In genomic region chr10:96924722-96925121, GRCm38 (mm10) we compare ENCODE assay signal across 16 mouse cellular contexts.
DNase-seq lines count a peak whose midpoint lies in the region; ATAC-seq and TF ChIP-seq lines count a peak whose summit lies in the region.
"Had no signal": no experiment of that assay in that cellular context is flagged by ENCODE, and none has a peak within 500 bp of the region (broad histone marks: within the 10 kb centered on the region; RNA-seq: fewer than 3 reads in every experiment).

No protein-coding gene starts in this region.

- 71% methylated on average over 4 of the region's 4 CpGs for WGBS in liver, embryonic 13.5 days (ENCODE audit: insufficient replicate concordance)
- WGBS in lung, adult 2 months, result 60% methylated on average over 4 of the region's 4 CpGs
- 64% methylated on average over 4 of the region's 4 CpGs for WGBS in stomach, embryonic 15.5 days
- 86% methylated on average over 4 of the region's 4 CpGs for WGBS in neural tube, embryonic 15.5 days

- H3K36me3 ChIP-seq in liver, embryonic 13.5 days, result no peaks in the 10 kb centered on the region
- H3K36me3 ChIP-seq in stomach, embryonic 15.5 days, result no peaks in the 10 kb centered on the region
- H3K36me3 ChIP-seq in neural tube, embryonic 15.5 days, result no peaks in the 10 kb centered on the region
- H3K36me3 ChIP-seq: heart, embryonic 10.5 days; limb, embryonic 12.5 days; midbrain, embryonic 10.5 days had no signal

- 0 out of 2 replicates have a peak overlapping the region, but pooled peaks have one; percentile 4 for H3K27ac ChIP-seq in liver, embryonic 13.5 days
- peak overlapping the region; percentile 61 for H3K27ac ChIP-seq in stomach, embryonic 15.5 days
- no peak overlapping the region for H3K27ac ChIP-seq in neural tube, embryonic 15.5 days (replicated peaks)
- H3K27ac ChIP-seq: gastrocnemius, adult 2 months; heart, embryonic 10.5 days; limb, embryonic 12.5 days; midbrain, embryonic 10.5 days had no signal

- H3K9ac ChIP-seq in liver, embryonic 13.5 days, result no peak overlapping the region
- H3K9ac ChIP-seq in stomach, embryonic 15.5 days, result no peak overlapping the region
- H3K9ac ChIP-seq in neural tube, embryonic 15.5 days (replicated peaks), result no peak overlapping the region
- H3K9ac ChIP-seq: limb, embryonic 12.5 days had no signal

- no peak for TF ChIP-seq CTCF in lung, adult 2 months (IDR thresholded peaks at IDR 0.05; ENCODE audit: insufficient read depth, low read length)

- ATAC-seq in liver, embryonic 13.5 days (ENCODE audit: low read depth), result peak; percentile 54; the same call in 1 of the 2 replicates
- peak; percentile 84 for ATAC-seq in stomach, embryonic 15.5 days (ENCODE audit: insufficient read depth, low FRiP score, low read depth)
- ATAC-seq in neural tube, embryonic 15.5 days (ENCODE audit: low FRiP score), result no peak
- ATAC-seq: forebrain, embryonic 14.5 days had no signal

- no peak overlapping the region for H3K4me2 ChIP-seq in liver, embryonic 13.5 days
- no peak overlapping the region for H3K4me2 ChIP-seq in stomach, embryonic 15.5 days
- no peak overlapping the region for H3K4me2 ChIP-seq in neural tube, embryonic 15.5 days
- H3K4me2 ChIP-seq: limb, embryonic 12.5 days had no signal

- no peak for TF ChIP-seq POLR2A in lung, adult 2 months (IDR thresholded peaks at IDR 0.05; ENCODE audit: borderline replicate concordance, extremely low read depth, low read depth, low read length)

- no peaks in the 10 kb centered on the region for H3K27me3 ChIP-seq in liver, embryonic 13.5 days
- no peaks in the 10 kb centered on the region for H3K27me3 ChIP-seq in stomach, embryonic 15.5 days (replicated peaks)
- H3K27me3 ChIP-seq in neural tube, embryonic 15.5 days (replicated peaks), result no peaks in the 10 kb centered on the region
- H3K27me3 ChIP-seq: limb, embryonic 12.5 days had no signal

- no peaks in the 10 kb centered on the region for H3K4me1 ChIP-seq in liver, embryonic 13.5 days (replicated peaks)
- no peaks in the 10 kb centered on the region for H3K4me1 ChIP-seq in lung, adult 2 months (ENCODE audit: control insufficient read depth, insufficient read depth, low read length)
- H3K4me1 ChIP-seq in stomach, embryonic 15.5 days, result no peaks in the 10 kb centered on the region
- H3K4me1 ChIP-seq in neural tube, embryonic 15.5 days, result no peaks in the 10 kb centered on the region
- H3K4me1 ChIP-seq: heart, embryonic 10.5 days; midbrain, embryonic 10.5 days had no signal

- no peak overlapping the region for H3K4me3 ChIP-seq in liver, embryonic 13.5 days (replicated peaks)
- H3K4me3 ChIP-seq in lung, adult 2 months (replicated peaks; ENCODE audit: extremely low read depth, low read depth, low read length), result no peak overlapping the region
- H3K4me3 ChIP-seq in stomach, embryonic 15.5 days (replicated peaks), result no peak overlapping the region
- no peak overlapping the region for H3K4me3 ChIP-seq in neural tube, embryonic 15.5 days (replicated peaks)
- H3K4me3 ChIP-seq: gastrocnemius, adult 2 months; heart, embryonic 10.5 days; limb, embryonic 12.5 days; midbrain, embryonic 10.5 days had no signal

- peaks cover 4% of the 10 kb centered on the region; the same call in 1 of the 2 replicates for H3K9me3 ChIP-seq in liver, embryonic 13.5 days (replicated peaks)
- H3K9me3 ChIP-seq in stomach, embryonic 15.5 days, result no peaks in the 10 kb centered on the region
- 0 out of 2 replicates have a peak, but pooled peaks cover 2% of the 10 kb centered on the region for H3K9me3 ChIP-seq in neural tube, embryonic 15.5 days (replicated peaks)
- H3K9me3 ChIP-seq: heart, embryonic 10.5 days; limb, embryonic 12.5 days had no signal

- DNase-seq in liver, embryonic 13.5 days, result no peak
- DNase-seq in liver, result no peak
- peak; percentile 99 for DNase-seq in gonadal fat pad, adult 2 months (ENCODE audit: low read depth)
- DNase-seq in lung, adult 2 months, result peak; percentile 8
- no peak for DNase-seq in adrenal gland, postnatal 25 days
- no peak for DNase-seq in ovary, postnatal 10 days (ENCODE audit: low spot score)
- DNase-seq: adrenal gland, postnatal 14 days; B cell, adult 2 months; gastrocnemius, adult 2 months; kidney, postnatal 14 days had no signal

Comparison
In these comparisons a context has a peak if more than half of its experiments do, and no peak if none do; other contexts are left out.
1. DNase-seq: peak in gonadal fat pad, adult 2 months (single experiment) and lung, adult 2 months (single experiment); none in liver, embryonic 13.5 days (single experiment), liver (single experiment), adrenal gland, postnatal 25 days (single experiment) and ovary, postnatal 10 days (single experiment).